In genomic region chr5:74162013-74162412, GRCm38 (mm10) we compare ENCODE assay signal across 9 mouse cellular contexts. TPM values are rescaled to one million over a fixed set of nuclear protein-coding genes. Genes with fewer than 3 reads are reported as not detected.
DNase-seq lines count a peak whose midpoint lies in the region; ATAC-seq lines count a peak whose summit lies in the region.
"Had no signal": no experiment of that assay in that cellular context is flagged by ENCODE, and none has a peak within 500 bp of the region (broad histone marks: within the 10 kb centered on the region; RNA-seq: fewer than 3 reads in every experiment).

No protein-coding gene starts in this region.

- H3K4me1 ChIP-seq in lung, embryonic 16.5 days (replicated peaks; ENCODE audit: control insufficient read depth, insufficient read depth, low read length) = peaks cover 43% of the 10 kb centered on the region
- peaks cover 9% of the 10 kb centered on the region for H3K4me1 ChIP-seq in forebrain, embryonic 16.5 days (replicated peaks; ENCODE audit: control insufficient read depth, insufficient read depth, low read length)
- peaks cover 49% of the 10 kb centered on the region for H3K4me1 ChIP-seq in limb, embryonic 13.5 days
- H3K4me1 ChIP-seq in stomach, embryonic 16.5 days (ENCODE audit: control insufficient read depth, insufficient read depth, low read length) = peaks cover 22% of the 10 kb centered on the region

- H3K27me3 ChIP-seq in lung, embryonic 16.5 days (ENCODE audit: control insufficient read depth, insufficient read depth, low read depth, low read length) = no peaks in the 10 kb centered on the region
- no peaks in the 10 kb centered on the region; the same call in 1 of the 2 replicates for H3K27me3 ChIP-seq in forebrain, embryonic 16.5 days (replicated peaks; ENCODE audit: control insufficient read depth, insufficient read depth, low read length)
- no peaks in the 10 kb centered on the region for H3K27me3 ChIP-seq in limb, embryonic 13.5 days
- H3K27me3 ChIP-seq in stomach, embryonic 16.5 days (ENCODE audit: control insufficient read depth, insufficient read depth, low read length) = no peaks in the 10 kb centered on the region

- no peak for ATAC-seq in lung, embryonic 16.5 days (ENCODE audit: low read depth)
- ATAC-seq in forebrain, embryonic 16.5 days = no peak
- ATAC-seq in limb, embryonic 13.5 days (ENCODE audit: low FRiP score, low read depth) = no peak
- no peak for ATAC-seq in stomach, embryonic 16.5 days (ENCODE audit: insufficient read depth, low FRiP score)
- ATAC-seq: liver, postnatal 0 days had no signal

- H3K36me3 ChIP-seq in lung, embryonic 16.5 days (ENCODE audit: control insufficient read depth, insufficient read depth, low read length) = no peaks in the 10 kb centered on the region
- no peaks in the 10 kb centered on the region for H3K36me3 ChIP-seq in forebrain, embryonic 16.5 days (ENCODE audit: control insufficient read depth, insufficient read depth)
- no peaks in the 10 kb centered on the region for H3K36me3 ChIP-seq in limb, embryonic 13.5 days
- H3K36me3 ChIP-seq in stomach, embryonic 16.5 days (ENCODE audit: control insufficient read depth, insufficient read depth, low read length) = no peaks in the 10 kb centered on the region
- H3K36me3 ChIP-seq: G1E had no signal

- peak overlapping the region; percentile 36 for H3K4me3 ChIP-seq in lung, embryonic 16.5 days (ENCODE audit: low read length)
- 0 out of 2 replicates have a peak overlapping the region, but pooled peaks have one; percentile 3 for H3K4me3 ChIP-seq in forebrain, embryonic 16.5 days (replicated peaks; ENCODE audit: low read length)
- peak overlapping the region; percentile 26 for H3K4me3 ChIP-seq in limb, embryonic 13.5 days
- H3K4me3 ChIP-seq in stomach, embryonic 16.5 days (replicated peaks; ENCODE audit: low read length) = no peak overlapping the region

- 36% methylated on average over 3 of the region's 3 CpGs for WGBS in lung, embryonic 16.5 days
- WGBS in forebrain, embryonic 16.5 days = 43% methylated on average over 3 of the region's 3 CpGs
- WGBS in limb, embryonic 13.5 days = 35% methylated on average over 3 of the region's 3 CpGs
- WGBS in stomach, embryonic 16.5 days = 48% methylated on average over 3 of the region's 3 CpGs

- peak overlapping the region; percentile 97 for H3K27ac ChIP-seq in lung, embryonic 16.5 days (ENCODE audit: low read length)
- no peak overlapping the region for H3K27ac ChIP-seq in forebrain, embryonic 16.5 days (ENCODE audit: low read length)
- H3K27ac ChIP-seq in limb, embryonic 13.5 days = peak overlapping the region; percentile 89
- peak overlapping the region; percentile 84 for H3K27ac ChIP-seq in stomach, embryonic 16.5 days (ENCODE audit: low read length)

- no peaks in the 10 kb centered on the region; the same call in 1 of the 2 replicates for H3K9me3 ChIP-seq in lung, embryonic 16.5 days (ENCODE audit: control insufficient read depth, low read length)
- no peaks in the 10 kb centered on the region for H3K9me3 ChIP-seq in forebrain, embryonic 16.5 days (ENCODE audit: control insufficient read depth, low read length)
- no peaks in the 10 kb centered on the region for H3K9me3 ChIP-seq in limb, embryonic 13.5 days
- H3K9me3 ChIP-seq in stomach, embryonic 16.5 days (replicated peaks; ENCODE audit: control insufficient read depth, low read length) = no peaks in the 10 kb centered on the region
- H3K9me3 ChIP-seq: G1E had no signal

- H3K9ac ChIP-seq in lung, embryonic 16.5 days (ENCODE audit: low read length) = peak overlapping the region; percentile 54
- no peak overlapping the region for H3K9ac ChIP-seq in forebrain, embryonic 16.5 days (replicated peaks; ENCODE audit: low read depth, low read length)
- H3K9ac ChIP-seq in limb, embryonic 13.5 days = peak overlapping the region; percentile 40
- H3K9ac ChIP-seq in stomach, embryonic 16.5 days (ENCODE audit: low read length) = peak overlapping the region; percentile 14; the same call in 1 of the 2 replicates
- H3K9ac ChIP-seq: liver, postnatal 0 days had no signal

- no peak for DNase-seq in lung, postnatal 10 days
- DNase-seq in frontal cortex, postnatal 14 days (ENCODE audit: low spot score in 2 of 2) = no peak
- DNase-seq in adipocyte (ENCODE audit: low spot score) = no peak
- DNase-seq: liver, postnatal 0 days had no signal

- H3K4me2 ChIP-seq in lung, embryonic 16.5 days (ENCODE audit: low read depth, low read length) = peak overlapping the region; percentile 58
- peak overlapping the region; percentile 42 for H3K4me2 ChIP-seq in forebrain, embryonic 16.5 days (ENCODE audit: low read length)
- peak overlapping the region; percentile 62 for H3K4me2 ChIP-seq in limb, embryonic 13.5 days (replicated peaks)
- peak overlapping the region; percentile 36 for H3K4me2 ChIP-seq in stomach, embryonic 16.5 days (ENCODE audit: low read depth, low read length)

RNA-seq across cellular contexts. Expression of gene Rasl11b, which starts 33.1 kb away (rescaled TPM):
- 182 and 188 TPM in 2 replicates for polyA plus RNA-seq in lung, embryonic 16.5 days (2015; fragmentation: Nextera tagmentation; extraction: Ambion mirVana)
- 31.2 and 41.5 TPM in 2 replicates for polyA plus RNA-seq in forebrain, embryonic 16.5 days (2015; fragmentation: Nextera tagmentation; extraction: Ambion mirVana)
- 147 and 149 TPM in 2 replicates for polyA plus RNA-seq in limb, embryonic 13.5 days (2015; fragmentation: Nextera tagmentation; extraction: Ambion mirVana)
- 52.8 and 56.1 TPM in 2 replicates for polyA plus RNA-seq in stomach, embryonic 16.5 days (2015; fragmentation: Nextera tagmentation; extraction: Ambion mirVana)
